Mouse (Mus musculus) thymus, adult 2 months (tissue): ENCODE measurements around the gene Rc3h2.

Experiments
- CTCF ChIP-seq: fragments of 200-500 bp; IDR thresholded peaks from 2 replicates; pipeline ENCODE4 v1.5.1; 2012; ENCODE audit warnings: mild to moderate bottlenecking, control low read depth, low read length, moderate library complexity, borderline replicate concordance; ENCODE audit not compliant: control insufficient read depth, poor library complexity, insufficient read depth; ENCODE audit errors: extremely low read depth
- POLR2A ChIP-seq: fragments of 200-500 bp; IDR thresholded peaks from 2 replicates; pipeline ENCODE4 v1.6.1; 2012; ENCODE audit warnings: mild to moderate bottlenecking, low read length, control low read depth, moderate library complexity; ENCODE audit not compliant: control insufficient read depth, poor library complexity, insufficient read depth; ENCODE audit errors: extremely low read depth

DNA sequence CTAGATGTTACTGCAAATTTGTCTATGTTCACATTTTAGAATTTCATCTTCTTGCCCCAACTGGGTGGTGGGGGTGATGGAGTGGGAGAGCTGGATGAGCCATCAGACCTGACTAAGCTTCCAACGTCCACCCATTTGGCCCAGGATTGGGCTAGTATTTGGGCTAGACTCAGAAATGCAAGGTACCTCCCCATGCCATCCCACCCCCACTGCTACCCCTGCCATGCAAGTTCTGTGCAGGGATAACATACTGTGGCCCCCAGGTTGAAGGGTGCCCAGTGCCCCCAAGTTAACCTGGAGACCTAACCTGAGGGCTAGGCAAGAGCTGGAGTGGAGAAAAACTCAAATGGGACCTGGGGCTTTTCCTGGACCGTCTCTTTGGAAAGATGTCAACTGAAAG, 62.8 kb downstream of the Rc3h2 start:
- TF ChIP-seq POLR2A (no peak), CTCF (no peak)
